Mouse (Mus musculus): Measurements from ENCODE around the gene Suox. TPM values are rescaled to one million over a fixed set of nuclear protein-coding genes. Genes with fewer than 3 reads are reported as not detected.
"Not testable (repeated sequence)": the region's sequence is repeated elsewhere in the genome, so short reads cannot be mapped to it uniquely, and the experiment has no call there.

Suox gene
- polyA plus RNA-seq, 1 experiment from 2014 or later, result 12.7 TPM

- Histone ChIP-seq H3K27me3 (ENCODE audit: control insufficient read depth, insufficient read depth, low read length) (no peaks in the 10 kb centered on the region), H3K9ac (ENCODE audit: low read length) (no peak overlapping the region; the same call in 1 of the 2 replicates), H3K9me3 (ENCODE audit: control insufficient read depth, low read length) (no peaks in the 10 kb centered on the region), H3K27ac (ENCODE audit: low read depth, low read length) (no peak overlapping the region), H3K4me1 (ENCODE audit: control insufficient read depth, insufficient read depth, low read length) (peaks cover 6% of the 10 kb centered on the region), H3K4me2 (no peak overlapping the region; the same call in 1 of the 2 replicates), H3K4me3 (ENCODE audit: low read depth, low read length) (no peak overlapping the region), H3K36me3 (ENCODE audit: control insufficient read depth, insufficient read depth, low read length) (peaks cover 3% of the 10 kb centered on the region)
- peak; percentile 33 for ATAC-seq (ENCODE audit: low FRiP score)
- peak; percentile 76 for DNase-seq (ENCODE audit: low spot score, missing footprints)
- 48% methylated on average over 6 of the region's 6 CpGs for WGBS
Observed at GRCm38 (mm10) chr10:128636561-128636960, 37.3 kb downstream of the Suox start.

- WGBS, result 94% methylated on average over 13 of the region's 13 CpGs
- no peak overlapping the region for H3K9ac ChIP-seq (ENCODE audit: low read length)
- no peaks in the 10 kb centered on the region for H3K27me3 ChIP-seq (ENCODE audit: control insufficient read depth, insufficient read depth, low read length)
- peaks cover 3% of the 10 kb centered on the region for H3K36me3 ChIP-seq (ENCODE audit: control insufficient read depth, insufficient read depth, low read length)
- H3K4me3 ChIP-seq (ENCODE audit: low read depth, low read length), result no peak overlapping the region
- H3K4me2 ChIP-seq, result no peak overlapping the region
- DNase-seq (ENCODE audit: low spot score, missing footprints) (peak; percentile 73), ATAC-seq (ENCODE audit: low FRiP score) (no peak)
- H3K27ac ChIP-seq (ENCODE audit: low read depth, low read length), result no peak overlapping the region
- H3K4me1 ChIP-seq (ENCODE audit: control insufficient read depth, insufficient read depth, low read length), result peaks cover 6% of the 10 kb centered on the region
- no peaks in the 10 kb centered on the region for H3K9me3 ChIP-seq (ENCODE audit: control insufficient read depth, low read length)
Observed at GRCm38 (mm10) chr10:128635697-128636096, 38.2 kb downstream of the Suox start.

- Histone ChIP-seq H3K9ac (ENCODE audit: low read length) (no peak overlapping the region), H3K9me3 (ENCODE audit: control insufficient read depth, low read length) (no peaks in the 10 kb centered on the region), H3K4me1 (ENCODE audit: control insufficient read depth, insufficient read depth, low read length) (no peaks in the 10 kb centered on the region), H3K27me3 (ENCODE audit: control insufficient read depth, insufficient read depth, low read length) (no peaks in the 10 kb centered on the region), H3K4me3 (ENCODE audit: low read depth, low read length) (no peak overlapping the region), H3K27ac (ENCODE audit: low read depth, low read length) (no peak overlapping the region), H3K36me3 (ENCODE audit: control insufficient read depth, insufficient read depth, low read length) (no peaks in the 10 kb centered on the region; the same call in 1 of the 2 replicates), H3K4me2 (no peak overlapping the region)
- WGBS, result 22% methylated on average over 6 of the region's 6 CpGs
- peak; percentile 47 for DNase-seq (ENCODE audit: low spot score, missing footprints)
- no peak for ATAC-seq (ENCODE audit: low FRiP score)
Observed at GRCm38 (mm10) chr10:128631571-128631970, 42.3 kb downstream of the Suox start.

DNA sequence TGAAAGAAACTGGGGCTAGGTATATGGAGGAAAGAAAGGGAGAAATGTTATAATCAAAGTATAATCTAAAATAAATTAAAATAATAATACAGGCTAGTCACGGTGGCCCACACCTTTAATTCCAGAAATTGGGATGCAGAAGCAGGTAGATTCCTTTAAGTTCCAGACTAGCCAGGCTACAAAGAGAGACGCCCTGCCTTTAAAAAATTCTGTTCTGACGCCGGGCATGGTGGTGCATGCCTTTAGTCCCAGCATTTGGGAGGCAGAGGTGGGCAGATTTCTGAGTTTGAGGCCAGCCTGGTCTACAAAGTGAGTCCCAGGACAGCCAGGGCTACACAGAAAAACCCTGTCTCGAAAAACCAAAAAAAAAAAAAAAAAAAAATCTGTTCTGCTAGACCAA is 43.6 kb downstream of the Suox start:
- peak; percentile 56 for DNase-seq (ENCODE audit: low spot score, missing footprints)
- H3K9me3 ChIP-seq (ENCODE audit: control insufficient read depth, low read length); H3K4me2 ChIP-seq; H3K9ac ChIP-seq (ENCODE audit: low read length); H3K36me3 ChIP-seq (ENCODE audit: control insufficient read depth, insufficient read depth, low read length); H3K4me3 ChIP-seq (ENCODE audit: low read depth, low read length); H3K27me3 ChIP-seq (ENCODE audit: control insufficient read depth, insufficient read depth, low read length); ATAC-seq (ENCODE audit: low FRiP score); H3K27ac ChIP-seq (ENCODE audit: low read depth, low read length); H3K4me1 ChIP-seq (ENCODE audit: control insufficient read depth, insufficient read depth, low read length): not testable (repeated sequence)
- WGBS, result 80% methylated on average over 5 of the region's 5 CpGs

GRCm38 (mm10) chr10:128629746-128630145 is 44.1 kb downstream of the Suox start:
- H3K4me1 ChIP-seq (ENCODE audit: control insufficient read depth, insufficient read depth, low read length), result peaks cover 6% of the 10 kb centered on the region
- no peak overlapping the region for H3K4me3 ChIP-seq (ENCODE audit: low read depth, low read length)
- no peak overlapping the region for H3K4me2 ChIP-seq
- peaks cover 6% of the 10 kb centered on the region for H3K36me3 ChIP-seq (ENCODE audit: control insufficient read depth, insufficient read depth, low read length)
- no peak overlapping the region for H3K27ac ChIP-seq (ENCODE audit: low read depth, low read length)
- H3K9ac ChIP-seq (ENCODE audit: low read length), result no peak overlapping the region
- ATAC-seq (ENCODE audit: low FRiP score) (no peak), DNase-seq (ENCODE audit: low spot score, missing footprints) (peak; percentile 68)
- H3K27me3 ChIP-seq (ENCODE audit: control insufficient read depth, insufficient read depth, low read length), result no peaks in the 10 kb centered on the region
- 80% methylated on average over 2 of the region's 2 CpGs for WGBS
- no peaks in the 10 kb centered on the region for H3K9me3 ChIP-seq (ENCODE audit: control insufficient read depth, low read length)

DNA sequence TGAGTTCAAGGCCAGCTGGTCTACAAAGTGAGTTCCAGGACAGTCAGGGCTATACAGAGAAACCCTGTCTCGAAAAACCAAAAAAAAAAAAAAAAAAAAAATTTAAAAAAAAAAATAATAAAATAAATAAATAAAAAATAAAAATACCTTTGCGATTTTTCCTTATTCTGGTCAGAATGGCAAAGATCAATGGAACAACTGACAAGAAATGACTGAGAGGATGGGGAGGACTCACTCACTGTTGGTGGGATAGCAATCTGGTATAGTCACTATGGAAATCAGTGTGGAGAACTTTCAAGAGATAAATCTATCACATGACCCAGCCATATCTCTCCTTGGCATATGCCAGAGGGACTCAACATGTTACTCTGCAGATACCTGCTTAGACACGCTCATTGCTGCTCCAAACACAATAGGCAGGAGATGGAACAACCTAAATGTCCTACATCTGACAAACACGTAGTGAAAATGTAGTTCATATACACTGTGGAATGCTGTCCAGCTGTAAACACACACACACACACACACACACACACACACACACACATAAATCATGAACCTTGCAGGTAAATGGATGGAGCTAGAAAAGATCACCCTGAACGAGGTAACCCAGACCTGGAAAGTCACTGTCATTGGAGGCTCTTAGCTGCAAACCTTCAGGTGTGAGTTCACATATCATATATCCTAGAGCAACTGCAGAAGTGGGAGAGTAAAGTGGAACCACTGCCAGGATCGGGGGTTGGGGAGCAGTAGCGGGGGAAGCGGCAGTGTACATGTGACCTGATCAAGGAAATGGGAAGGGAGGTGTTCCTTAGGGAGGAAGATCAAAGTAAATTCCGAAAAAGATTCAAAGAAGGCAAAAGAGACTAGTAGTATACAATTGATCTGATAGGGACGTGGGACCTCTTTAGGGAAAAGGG is 46.2 kb downstream of the Suox start:
- no peak overlapping the region for H3K9ac ChIP-seq (ENCODE audit: low read length)
- 87% methylated on average over 10 of the region's 10 CpGs for WGBS
- ATAC-seq (ENCODE audit: low FRiP score), result no peak

DNA sequence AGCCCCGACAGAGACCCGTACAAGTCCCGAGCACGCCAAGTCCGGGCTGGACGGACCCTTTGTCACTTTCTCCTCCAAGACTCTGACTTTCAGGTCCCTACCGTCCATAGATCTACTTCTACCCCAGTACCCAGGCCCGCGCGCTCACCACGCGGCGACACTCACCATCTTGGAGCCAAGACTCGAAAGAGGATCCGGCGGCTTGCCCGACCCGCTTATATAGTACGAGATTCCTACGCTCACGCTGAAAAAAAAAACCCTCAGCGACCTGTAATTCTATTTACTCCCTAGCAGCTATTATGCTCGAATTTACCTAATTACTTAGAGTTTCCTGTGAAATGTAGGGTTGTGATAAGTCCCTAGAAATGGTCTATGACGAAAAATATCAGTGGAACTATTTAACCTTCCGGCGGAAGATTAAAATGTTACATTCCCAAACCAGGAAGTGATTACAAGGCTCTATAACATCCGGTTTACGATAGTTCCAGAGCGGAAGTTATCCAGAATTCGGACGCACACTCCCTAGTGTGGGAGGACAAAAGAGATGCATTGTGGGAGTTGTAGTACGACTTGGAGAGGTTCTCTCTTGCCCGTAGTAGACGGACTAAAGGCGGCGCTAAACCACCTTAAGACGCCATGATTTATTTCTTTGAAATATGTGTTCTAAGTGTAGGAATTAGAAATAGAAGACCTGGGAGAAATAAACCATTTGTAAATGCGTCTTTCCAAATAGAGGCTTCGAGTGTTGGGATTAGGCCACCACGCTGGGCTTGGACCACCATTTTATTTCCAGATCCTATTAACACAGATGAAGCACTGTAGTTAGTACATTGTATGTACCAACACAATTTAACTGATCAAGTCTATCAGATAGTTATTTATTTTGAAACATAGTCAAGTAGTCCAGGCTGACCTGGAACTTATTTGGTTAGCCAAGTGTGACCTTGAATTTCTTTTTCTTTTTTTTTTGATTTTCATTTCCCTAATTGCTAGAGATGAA is 47.3 kb downstream of the Suox start, which contains the start of gene Rps26:
Gene Rps26 (minus strand): TSS at position 437 of the 1,000 bp plus-strand sequence.
- ATAC-seq (ENCODE audit: low FRiP score) (peak; percentile 96), DNase-seq (ENCODE audit: low spot score, missing footprints) (peak; percentile 99)
- Histone ChIP-seq H3K4me3 (ENCODE audit: low read depth, low read length) (peak within 1 kb of the TSS; percentile 76), H3K27ac (ENCODE audit: low read depth, low read length) (no peak within 1 kb of the TSS; the same call in 1 of the 2 replicates), H3K4me1 (ENCODE audit: control insufficient read depth, insufficient read depth, low read length) (peaks cover 6% of the 10 kb centered on the region), H3K36me3 (ENCODE audit: control insufficient read depth, insufficient read depth, low read length) (peaks cover 18% of the 10 kb centered on the region), H3K9me3 (ENCODE audit: control insufficient read depth, low read length) (no peaks in the 10 kb centered on the region), H3K27me3 (ENCODE audit: control insufficient read depth, insufficient read depth, low read length) (no peaks in the 10 kb centered on the region), H3K9ac (ENCODE audit: low read length) (peak within 1 kb of the TSS; percentile 90), H3K4me2 (peak within 1 kb of the TSS; percentile 73)
- whole genome bisulfite sequencing, result under 1% methylated on average over 40 of the region's 40 CpGs

More for the DNA sequence above, 46.2 kb downstream of the Suox start:
- no peak overlapping the region for H3K4me3 ChIP-seq (ENCODE audit: low read depth, low read length)
- no peak overlapping the region for H3K4me2 ChIP-seq
- H3K4me1 ChIP-seq (ENCODE audit: control insufficient read depth, insufficient read depth, low read length), result peaks cover 6% of the 10 kb centered on the region
- no peaks in the 10 kb centered on the region for H3K9me3 ChIP-seq (ENCODE audit: control insufficient read depth, low read length)
- H3K36me3 ChIP-seq (ENCODE audit: control insufficient read depth, insufficient read depth, low read length), result peaks cover 17% of the 10 kb centered on the region
- H3K27ac ChIP-seq (ENCODE audit: low read depth, low read length), result no peak overlapping the region
- DNase-seq (ENCODE audit: low spot score, missing footprints), result peak; percentile 47
- no peaks in the 10 kb centered on the region for H3K27me3 ChIP-seq (ENCODE audit: control insufficient read depth, insufficient read depth, low read length)

DNA sequence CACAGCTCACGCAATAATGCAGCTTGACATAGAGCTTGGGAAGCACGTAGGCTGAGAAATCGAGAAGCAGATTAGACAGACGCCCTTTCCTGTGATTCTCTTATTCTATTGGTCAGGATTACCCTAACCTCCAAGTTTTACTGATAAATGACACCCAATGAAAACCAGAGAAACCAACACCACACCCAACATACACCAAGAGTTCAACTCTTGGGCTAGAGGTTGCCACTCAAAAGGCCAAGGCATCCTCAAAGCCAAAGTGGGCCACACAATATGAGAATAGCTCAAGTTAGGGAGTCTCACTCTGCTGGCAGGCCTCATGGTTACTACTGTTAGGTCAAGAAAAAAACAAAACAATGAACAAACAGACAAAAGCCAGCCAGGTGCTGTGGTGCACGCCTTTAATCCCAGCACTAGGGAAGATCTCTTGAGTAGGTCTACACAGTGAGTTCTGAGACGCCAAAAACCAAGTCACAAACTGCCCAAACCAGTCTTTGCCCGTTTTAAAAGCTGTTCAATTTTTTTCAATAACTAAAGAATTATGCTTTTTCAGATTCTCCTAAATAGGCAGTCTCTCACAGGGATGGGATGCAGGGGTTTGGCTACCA is 48.5 kb downstream of the Suox start:
- no peaks in the 10 kb centered on the region for H3K9me3 ChIP-seq (ENCODE audit: control insufficient read depth, low read length)
- H3K9ac ChIP-seq (ENCODE audit: low read length), result peak overlapping the region; percentile 90
- H3K27ac ChIP-seq (ENCODE audit: low read depth, low read length), result no peak overlapping the region
- H3K4me1 ChIP-seq (ENCODE audit: control insufficient read depth, insufficient read depth, low read length), result peaks cover 6% of the 10 kb centered on the region
- H3K27me3 ChIP-seq (ENCODE audit: control insufficient read depth, insufficient read depth, low read length), result no peaks in the 10 kb centered on the region
- WGBS, result 46% methylated on average over 7 of the region's 7 CpGs
- H3K4me3 ChIP-seq (ENCODE audit: low read depth, low read length), result peak overlapping the region; percentile 76
- peaks cover 18% of the 10 kb centered on the region for H3K36me3 ChIP-seq (ENCODE audit: control insufficient read depth, insufficient read depth, low read length)
- no peak for ATAC-seq (ENCODE audit: low FRiP score)
- peak; percentile 85 for DNase-seq (ENCODE audit: low spot score, missing footprints)
- peak overlapping the region; percentile 73 for H3K4me2 ChIP-seq
